Mouse (Mus musculus) hindbrain, embryonic 16.5 days (tissue): ENCODE measurements around the gene Fggy. TPM values are rescaled to one million over a fixed set of nuclear protein-coding genes. Genes with fewer than 3 reads are reported as not detected.

Source experiments
- ATAC-seq: fragments of 200-750 bp; cut with Nextera tagmentation; 2 replicates; pipeline ENCODE4 v1.8.0; 2017; ENCODE audit warnings: moderate TSS enrichment, moderate library complexity
- H3K27ac ChIP-seq: fragments of 300-500 bp; sonication (generic); 2 replicates; pipeline ENCODE4 v1.5.1; 2014; ENCODE audit warnings: low read depth, mild to moderate bottlenecking, control low read depth, low read length, moderate library complexity
- H3K27me3 ChIP-seq: fragments of 300-500 bp; sonication (generic); replicated peaks from 2 replicates; pipeline ENCODE4 v1.6.1; 2014; ENCODE audit warnings: low read length; ENCODE audit not compliant: control insufficient read depth, insufficient read depth
- H3K36me3 ChIP-seq: fragments of 300-500 bp; sonication (generic); 2 replicates; pipeline ENCODE4 v1.6.1; 2014; ENCODE audit warnings: mild to moderate bottlenecking, low read length, moderate library complexity, mixed read lengths; ENCODE audit not compliant: control insufficient read depth, insufficient read depth
- H3K4me1 ChIP-seq: fragments of 300-500 bp; sonication (generic); 2 replicates; pipeline ENCODE4 v1.6.1; 2014; ENCODE audit warnings: low read depth, low read length; ENCODE audit not compliant: control insufficient read depth, insufficient read depth
- H3K4me2 ChIP-seq: fragments of 300-500 bp; sonication (generic); 2 replicates; pipeline ENCODE4 v1.6.1; 2014; ENCODE audit warnings: mild to moderate bottlenecking, low read length, control low read depth, moderate library complexity
- H3K4me3 ChIP-seq: fragments of 300-500 bp; sonication (generic); 2 replicates; pipeline ENCODE4 v1.5.1; 2014; ENCODE audit warnings: mild to moderate bottlenecking, low read length, control low read depth, moderate library complexity
- H3K9ac ChIP-seq: fragments of 300-500 bp; sonication (generic); 2 replicates; pipeline ENCODE4 v1.6.1; 2014; ENCODE audit warnings: low read depth, mild to moderate bottlenecking, control low read depth, low read length, moderate library complexity
- H3K9me3 ChIP-seq: fragments of 300-500 bp; sonication (generic); 2 replicates; pipeline ENCODE4 v1.6.1; 2014; ENCODE audit warnings: mild to moderate bottlenecking, low read length, moderate library complexity; ENCODE audit not compliant: control insufficient read depth
- WGBS: fragments of 180-500 bp; shearing (Covaris S2); extraction: QIAGEN DNeasy Blood & Tissue Kit; methylation state at CpG from one replicate; pipeline ENCODE4 v1.1.7; 2014; 5-methylcytosine and 5-hydroxymethylcytosine counted together
- polyA plus RNA-seq: library from polyadenylated mRNA; unstranded; fragments of >200 nt; fragmentation: Nextera tagmentation; extraction: Ambion mirVana; gene quantifications from 2 replicates; pipeline ENCODE4 v1.2.1, GENCODE M21; 2015

The Fggy gene
- polyA plus RNA-seq, 1 experiment from 2014 or later = 8.8 TPM

- H3K9me3 ChIP-seq = no peaks in the 10 kb centered on the region
- H3K36me3 ChIP-seq = no peaks in the 10 kb centered on the region
- peaks cover 8% of the 10 kb centered on the region for H3K4me1 ChIP-seq
- no peak for ATAC-seq
- no peak overlapping the region for H3K9ac ChIP-seq
- no peak overlapping the region for H3K4me3 ChIP-seq
- 60% methylated on average over 5 of the region's 6 CpGs for WGBS
- H3K27ac ChIP-seq = no peak overlapping the region
- H3K27me3 ChIP-seq = no peaks in the 10 kb centered on the region
- no peak overlapping the region for H3K4me2 ChIP-seq
Measured at GRCm38 (mm10) chr4:95898714-95899113, 341.4 kb downstream of the Fggy start.

GRCm38 (mm10) chr4:95899926-95900712 lies 342.8 kb downstream of the Fggy start:
- no peak overlapping the region for H3K4me2 ChIP-seq
- H3K36me3 ChIP-seq = no peaks in the 10 kb centered on the region
- no peaks in the 10 kb centered on the region for H3K9me3 ChIP-seq
- no peaks in the 10 kb centered on the region for H3K27me3 ChIP-seq
- no peak overlapping the region for H3K27ac ChIP-seq
- 54% methylated on average over 4 of the region's 4 CpGs for WGBS
- H3K4me1 ChIP-seq = peaks cover 8% of the 10 kb centered on the region
- no peak overlapping the region for H3K9ac ChIP-seq
- no peak overlapping the region for H3K4me3 ChIP-seq
- ATAC-seq = peak; percentile 47; the same call in 1 of the 2 replicates

- no peak overlapping the region for H3K4me2 ChIP-seq
- no peak for ATAC-seq
- H3K36me3 ChIP-seq = no peaks in the 10 kb centered on the region
- no peaks in the 10 kb centered on the region for H3K9me3 ChIP-seq
- H3K4me1 ChIP-seq = peaks cover 8% of the 10 kb centered on the region
- H3K27me3 ChIP-seq = no peaks in the 10 kb centered on the region
- no peak overlapping the region for H3K27ac ChIP-seq
- H3K4me3 ChIP-seq = no peak overlapping the region
- 67% methylated on average over 1 of the region's 1 CpGs for WGBS
- H3K9ac ChIP-seq = no peak overlapping the region
Measured at GRCm38 (mm10) chr4:95900815-95901214, 343.5 kb downstream of the Fggy start.

GRCm38 (mm10) chr4:95906141-95906540 lies 348.8 kb downstream of the Fggy start:
- H3K36me3 ChIP-seq = no peaks in the 10 kb centered on the region
- no peak for ATAC-seq

GRCm38 (mm10) chr4:95909689-95910654 lies 352.7 kb downstream of the Fggy start:
- ATAC-seq = no peak
- H3K4me1 ChIP-seq = no peaks in the 10 kb centered on the region
- no peaks in the 10 kb centered on the region for H3K27me3 ChIP-seq
- H3K4me3 ChIP-seq = no peak overlapping the region
- WGBS = 94% methylated on average over 2 of the region's 2 CpGs
- H3K36me3 ChIP-seq = no peaks in the 10 kb centered on the region
- H3K4me2 ChIP-seq = no peak overlapping the region
- H3K27ac ChIP-seq = no peak overlapping the region
- no peaks in the 10 kb centered on the region for H3K9me3 ChIP-seq
- H3K9ac ChIP-seq = no peak overlapping the region

More at GRCm38 (mm10) chr4:95906141-95906540, 348.8 kb downstream of the Fggy start:
- H3K4me3 ChIP-seq = no peak overlapping the region
- H3K4me2 ChIP-seq = no peak overlapping the region
- no peaks in the 10 kb centered on the region for H3K9me3 ChIP-seq
- no peaks in the 10 kb centered on the region for H3K27me3 ChIP-seq
- H3K27ac ChIP-seq = no peak overlapping the region
- H3K4me1 ChIP-seq = no peaks in the 10 kb centered on the region
- no peak overlapping the region for H3K9ac ChIP-seq

- Histone ChIP-seq H3K4me2 (no peak overlapping the region), H3K36me3 (no peaks in the 10 kb centered on the region), H3K9me3 (no peaks in the 10 kb centered on the region), H3K9ac (no peak overlapping the region), H3K4me1 (no peaks in the 10 kb centered on the region), H3K27ac (no peak overlapping the region), H3K4me3 (no peak overlapping the region), H3K27me3 (no peaks in the 10 kb centered on the region)
- WGBS = 88% methylated on average over 1 of the region's 1 CpGs
- no peak for ATAC-seq
Measured at GRCm38 (mm10) chr4:95913026-95913425, 355.7 kb downstream of the Fggy start.

GRCm38 (mm10) chr4:95915628-95916579 lies 358.6 kb downstream of the Fggy start:
- Histone ChIP-seq H3K36me3 (no peaks in the 10 kb centered on the region), H3K27me3 (no peaks in the 10 kb centered on the region), H3K4me1 (no peaks in the 10 kb centered on the region), H3K27ac (no peak overlapping the region), H3K9ac (no peak overlapping the region), H3K4me3 (no peak overlapping the region), H3K4me2 (no peak overlapping the region), H3K9me3 (no peaks in the 10 kb centered on the region)
- 29% methylated on average over 8 of the region's 8 CpGs for WGBS
- ATAC-seq = peak; percentile 66

- ATAC-seq = no peak
- Histone ChIP-seq H3K27me3 (no peaks in the 10 kb centered on the region), H3K9me3 (no peaks in the 10 kb centered on the region), H3K4me1 (no peaks in the 10 kb centered on the region), H3K9ac (no peak overlapping the region), H3K4me2 (no peak overlapping the region), H3K36me3 (no peaks in the 10 kb centered on the region), H3K27ac (no peak overlapping the region), H3K4me3 (no peak overlapping the region)
- WGBS = 80% methylated on average over 6 of the region's 6 CpGs
Measured at GRCm38 (mm10) chr4:95917703-95918102, 360.4 kb downstream of the Fggy start.
